Mouse (Mus musculus): Measurements from ENCODE around the gene Syne1. TPM values are rescaled to one million over a fixed set of nuclear protein-coding genes. Genes with fewer than 3 reads are reported as not detected.

The Syne1 gene
- total and polyA plus RNA-seq, 3 experiments, result 10.8 to 85.0 (median 59.1) TPM

GRCm38 (mm10) chr10:5332801-5333200 lies 218.5 kb downstream of the Syne1 start:
- DNase-seq (ENCODE audit: low spot score), result no peak
- Histone ChIP-seq H3K4me1 (ENCODE audit: insufficient read depth, low read depth, low read length) (no peaks in the 10 kb centered on the region), H3K9me3 (replicated peaks) (no peaks in the 10 kb centered on the region), H3K36me3 (replicated peaks) (no peaks in the 10 kb centered on the region), H3K27me3 (ENCODE audit: insufficient read depth, low read length) (peaks cover 13% of the 10 kb centered on the region), H3K4me3 (ENCODE audit: low read depth, low read length) (no peak overlapping the region)
- no peak for TF ChIP-seq CTCF (IDR thresholded peaks at IDR 0.05; ENCODE audit: low read depth, low read length)
- TF ChIP-seq GATA1 (IDR thresholded peaks at IDR 0.05; ENCODE audit: borderline replicate concordance, low read length), result no peak
- TF ChIP-seq TAL1 (conservative IDR thresholded peaks at IDR 0.05; ENCODE audit: low read depth, low read length), result no peak
- TF ChIP-seq POLR2AphosphoS5 (IDR thresholded peaks at IDR 0.05; ENCODE audit: insufficient replicate concordance, low read depth, low read length), result no peak
- no peak for TF ChIP-seq GATA2 (IDR thresholded peaks at IDR 0.05; ENCODE audit: borderline replicate concordance, low read depth, low read length)
- no peak for ATAC-seq (ENCODE audit: extremely low read depth, insufficient number of reproducible peaks, low FRiP score, poor library complexity, severe bottlenecking)

DNA sequence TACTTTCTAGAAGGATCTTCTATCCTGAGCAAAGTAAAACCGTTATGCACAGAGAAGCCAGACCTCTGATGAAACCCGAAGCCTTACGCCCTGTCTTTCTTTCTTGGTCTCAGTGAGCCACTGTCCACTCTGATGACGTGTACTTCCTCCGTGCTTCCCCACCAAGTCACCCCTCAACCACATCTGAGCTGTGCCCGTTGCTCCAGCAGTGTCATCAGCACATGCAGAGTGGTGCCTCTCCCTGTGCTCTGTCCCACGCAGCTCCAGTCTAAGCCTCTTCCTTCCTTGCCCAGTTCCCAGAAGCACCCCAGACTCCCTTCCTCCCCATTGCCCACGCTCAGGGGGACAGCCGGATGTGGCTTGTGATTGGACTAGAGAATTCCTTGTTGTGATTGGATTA lies 224.6 kb downstream of the Syne1 start:
- Histone ChIP-seq H3K4me1 (ENCODE audit: insufficient read depth, low read depth, low read length) (0 out of 2 replicates have a peak, but pooled peaks cover 4% of the 10 kb centered on the region), H3K36me3 (replicated peaks) (no peaks in the 10 kb centered on the region), H3K27me3 (ENCODE audit: insufficient read depth, low read length) (peaks cover 29% of the 10 kb centered on the region), H3K4me3 (ENCODE audit: low read depth, low read length) (no peak overlapping the region), H3K9me3 (replicated peaks) (no peaks in the 10 kb centered on the region)
- TF ChIP-seq GATA1 (IDR thresholded peaks at IDR 0.05; ENCODE audit: borderline replicate concordance, low read length) (no peak), GATA2 (IDR thresholded peaks at IDR 0.05; ENCODE audit: borderline replicate concordance, low read depth, low read length) (no peak), TAL1 (conservative IDR thresholded peaks at IDR 0.05; ENCODE audit: low read depth, low read length) (no peak), CTCF (IDR thresholded peaks at IDR 0.05; ENCODE audit: low read depth, low read length) (no peak), POLR2AphosphoS5 (IDR thresholded peaks at IDR 0.05; ENCODE audit: insufficient replicate concordance, low read depth, low read length) (no peak)
- ATAC-seq (ENCODE audit: extremely low read depth, insufficient number of reproducible peaks, low FRiP score, poor library complexity, severe bottlenecking) (no peak), DNase-seq (ENCODE audit: low spot score) (no peak)

- Histone ChIP-seq H3K4me1 (ENCODE audit: insufficient read depth, low read depth, low read length) (0 out of 2 replicates have a peak, but pooled peaks cover 4% of the 10 kb centered on the region), H3K4me3 (ENCODE audit: low read depth, low read length) (no peak overlapping the region), H3K36me3 (replicated peaks) (no peaks in the 10 kb centered on the region), H3K27me3 (ENCODE audit: insufficient read depth, low read length) (peaks cover 22% of the 10 kb centered on the region), H3K9me3 (replicated peaks) (no peaks in the 10 kb centered on the region)
- ATAC-seq (ENCODE audit: extremely low read depth, insufficient number of reproducible peaks, low FRiP score, poor library complexity, severe bottlenecking) (no peak), DNase-seq (ENCODE audit: low spot score) (no peak)
- TF ChIP-seq TAL1 (conservative IDR thresholded peaks at IDR 0.05; ENCODE audit: low read depth, low read length) (no peak), POLR2AphosphoS5 (IDR thresholded peaks at IDR 0.05; ENCODE audit: insufficient replicate concordance, low read depth, low read length) (no peak), GATA2 (IDR thresholded peaks at IDR 0.05; ENCODE audit: borderline replicate concordance, low read depth, low read length) (no peak), GATA1 (IDR thresholded peaks at IDR 0.05; ENCODE audit: borderline replicate concordance, low read length) (no peak), CTCF (IDR thresholded peaks at IDR 0.05; ENCODE audit: low read depth, low read length) (no peak)
These were observed 227.4 kb downstream of the Syne1 start for GRCm38 (mm10) chr10:5323741-5324395.

- Histone ChIP-seq H3K27me3 (ENCODE audit: insufficient read depth, low read length) (peaks cover 16% of the 10 kb centered on the region), H3K4me1 (ENCODE audit: insufficient read depth, low read depth, low read length) (0 out of 2 replicates have a peak, but pooled peaks cover 4% of the 10 kb centered on the region), H3K4me3 (ENCODE audit: low read depth, low read length) (no peak overlapping the region), H3K36me3 (replicated peaks) (no peaks in the 10 kb centered on the region), H3K9me3 (replicated peaks) (no peaks in the 10 kb centered on the region)
- no peak for DNase-seq (ENCODE audit: low spot score)
- no peak for ATAC-seq (ENCODE audit: extremely low read depth, insufficient number of reproducible peaks, low FRiP score, poor library complexity, severe bottlenecking)
- TF ChIP-seq POLR2AphosphoS5 (IDR thresholded peaks at IDR 0.05; ENCODE audit: insufficient replicate concordance, low read depth, low read length), result no peak
- no peak for TF ChIP-seq GATA1 (IDR thresholded peaks at IDR 0.05; ENCODE audit: borderline replicate concordance, low read length)
- no peak for TF ChIP-seq TAL1 (conservative IDR thresholded peaks at IDR 0.05; ENCODE audit: low read depth, low read length)
- TF ChIP-seq CTCF (IDR thresholded peaks at IDR 0.05; ENCODE audit: low read depth, low read length), result no peak
- TF ChIP-seq GATA2 (IDR thresholded peaks at IDR 0.05; ENCODE audit: borderline replicate concordance, low read depth, low read length), result no peak
These were observed 228.7 kb downstream of the Syne1 start for GRCm38 (mm10) chr10:5322562-5322961.

GRCm38 (mm10) chr10:5317602-5318001 lies 233.7 kb downstream of the Syne1 start:
- H3K36me3 ChIP-seq (replicated peaks), result no peaks in the 10 kb centered on the region
- H3K27me3 ChIP-seq (ENCODE audit: insufficient read depth, low read length), result no peaks in the 10 kb centered on the region
- H3K4me3 ChIP-seq (ENCODE audit: low read depth, low read length), result no peak overlapping the region
- H3K9me3 ChIP-seq (replicated peaks), result no peaks in the 10 kb centered on the region
- DNase-seq (ENCODE audit: low spot score) (peak; percentile 7), ATAC-seq (ENCODE audit: extremely low read depth, insufficient number of reproducible peaks, low FRiP score, poor library complexity, severe bottlenecking) (no peak)
- no peak for TF ChIP-seq POLR2AphosphoS5 (IDR thresholded peaks at IDR 0.05; ENCODE audit: insufficient replicate concordance, low read depth, low read length)
- TF ChIP-seq CTCF (IDR thresholded peaks at IDR 0.05; ENCODE audit: low read depth, low read length), result peak; percentile 74
- no peak for TF ChIP-seq GATA2 (IDR thresholded peaks at IDR 0.05; ENCODE audit: borderline replicate concordance, low read depth, low read length)
- H3K4me1 ChIP-seq (ENCODE audit: insufficient read depth, low read depth, low read length), result no peaks in the 10 kb centered on the region

DNA sequence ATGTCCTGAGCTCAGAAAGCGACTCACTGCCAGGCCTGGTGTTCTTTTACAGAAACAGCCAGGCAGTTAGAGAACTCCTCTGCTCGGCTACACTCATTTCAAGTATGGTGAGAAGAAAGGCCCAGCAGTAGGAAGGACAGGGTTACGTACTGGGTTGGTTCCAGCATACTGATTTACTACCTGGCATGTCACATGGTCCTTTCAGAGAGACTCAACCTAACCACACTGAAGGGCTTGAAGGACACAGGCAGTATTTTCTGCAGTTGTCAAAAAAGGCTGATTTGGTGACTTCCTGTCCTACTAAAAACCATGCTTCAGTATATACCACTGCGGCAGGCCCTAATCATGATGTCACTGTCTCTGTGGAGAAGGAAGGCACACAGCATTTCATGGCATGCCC lies 238.8 kb downstream of the Syne1 start:
- no peaks in the 10 kb centered on the region for H3K36me3 ChIP-seq (replicated peaks)
- no peaks in the 10 kb centered on the region for H3K9me3 ChIP-seq (replicated peaks)
- DNase-seq (ENCODE audit: low spot score), result no peak
- ATAC-seq (ENCODE audit: extremely low read depth, insufficient number of reproducible peaks, low FRiP score, poor library complexity, severe bottlenecking), result no peak
- no peak overlapping the region for H3K4me3 ChIP-seq (ENCODE audit: low read depth, low read length)
- no peaks in the 10 kb centered on the region for H3K27me3 ChIP-seq (ENCODE audit: insufficient read depth, low read length)
- TF ChIP-seq GATA2 (IDR thresholded peaks at IDR 0.05; ENCODE audit: borderline replicate concordance, low read depth, low read length), result no peak
- TF ChIP-seq CTCF (IDR thresholded peaks at IDR 0.05; ENCODE audit: low read depth, low read length), result no peak
- TF ChIP-seq TAL1 (conservative IDR thresholded peaks at IDR 0.05; ENCODE audit: low read depth, low read length), result no peak
- TF ChIP-seq POLR2AphosphoS5 (IDR thresholded peaks at IDR 0.05; ENCODE audit: insufficient replicate concordance, low read depth, low read length), result no peak
- TF ChIP-seq GATA1 (IDR thresholded peaks at IDR 0.05; ENCODE audit: borderline replicate concordance, low read length), result no peak
- H3K4me1 ChIP-seq (ENCODE audit: insufficient read depth, low read depth, low read length), result no peaks in the 10 kb centered on the region

All from G1E (cell line).